Mouse (Mus musculus) testis, adult 2 months (tissue): Measurements from ENCODE around the gene Afap1l2.

Source experiments
- CTCF ChIP-seq: fragments of 200-500 bp; IDR thresholded peaks from 2 replicates; pipeline ENCODE4 v1.5.1; 2012; ENCODE audit warnings: low read depth, mild to moderate bottlenecking, inconsistent platforms, low read length, moderate library complexity; ENCODE audit not compliant: control insufficient read depth, insufficient read depth, insufficient replicate concordance
- POLR2A ChIP-seq: fragments of 200-500 bp; IDR thresholded peaks from 2 replicates; pipeline ENCODE4 v1.6.1; 2012; ENCODE audit warnings: low read depth, mild to moderate bottlenecking, inconsistent platforms, low read length, moderate library complexity; ENCODE audit not compliant: control insufficient read depth

- no peak for TF ChIP-seq CTCF
- TF ChIP-seq POLR2A: no peak
Observed at GRCm38 (mm10) chr19:56897654-56898053, 110.4 kb downstream of the Afap1l2 start.
